Mouse (Mus musculus): ENCODE measurements at regions not wholly inside any gene's neighbourhood (a gene's known extent, or its start where the extent isn't known, plus 50 kb on each side); places are given as distances from the start of the nearest gene placed in this dataset.
A peak's percentile ranks its signal among the peaks of the same experiment; 100 is the strongest.

DNA sequence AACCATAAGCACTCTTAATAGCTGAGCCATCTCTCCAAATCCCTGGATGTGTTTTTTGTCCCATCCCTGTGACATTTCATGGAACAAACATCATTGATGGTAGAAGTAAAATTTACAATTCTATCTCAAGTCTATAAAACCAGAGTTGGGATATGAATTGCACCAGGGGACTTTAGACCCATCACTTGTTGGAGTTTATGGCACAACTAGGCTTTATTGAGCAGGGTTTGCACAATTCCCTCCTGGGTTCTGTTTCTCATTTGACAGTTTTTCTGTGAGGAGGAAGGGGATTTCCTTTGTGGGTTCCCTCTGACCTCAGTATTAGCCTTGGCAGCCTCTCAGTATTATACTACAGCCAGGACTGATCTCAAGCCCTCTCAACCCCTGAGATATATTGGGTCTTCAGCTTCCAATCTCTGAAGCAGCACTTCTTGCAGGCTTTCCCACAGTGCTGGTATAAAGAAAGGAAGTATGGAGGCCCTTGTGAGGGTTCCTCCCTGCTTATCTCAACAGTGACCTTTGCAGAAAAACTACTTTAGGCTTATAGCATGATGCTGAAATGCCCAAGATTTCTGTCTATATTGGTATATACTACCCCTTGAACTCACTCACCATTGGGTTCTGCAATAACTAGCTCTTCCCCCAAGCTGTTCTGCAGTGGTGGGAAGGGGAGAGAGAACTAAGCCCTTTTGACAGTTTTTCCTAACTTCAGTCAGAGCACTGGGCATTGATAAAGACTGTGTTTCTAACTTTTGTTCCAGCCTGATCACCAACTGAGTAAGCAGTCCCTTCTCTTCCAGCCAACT, 582.4 kb downstream of the 1190002N15Rik start:
- DNase-seq (ENCODE audit: low spot score): no peak

DNA sequence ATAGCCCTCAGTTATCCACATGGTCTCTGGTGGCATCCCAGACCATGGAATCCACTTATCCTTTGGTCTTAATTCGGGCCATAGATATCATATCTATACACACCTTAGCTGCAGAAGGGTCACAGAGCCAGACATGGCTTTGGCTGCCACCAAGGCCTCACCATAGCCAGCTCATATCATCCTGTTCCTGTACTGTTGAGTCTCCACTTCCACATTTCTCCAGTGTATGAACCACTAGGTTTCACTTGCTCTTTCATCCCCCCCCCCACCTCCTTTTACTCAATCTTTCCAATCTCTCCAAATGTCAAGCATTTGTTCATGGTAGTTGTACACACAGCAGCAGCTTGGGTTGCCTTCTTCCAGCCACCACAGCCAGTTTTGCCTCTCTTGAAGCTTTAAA, 589.2 kb downstream of the 1190002N15Rik start:
- DNase-seq (ENCODE audit: low spot score): no peak

DNA sequence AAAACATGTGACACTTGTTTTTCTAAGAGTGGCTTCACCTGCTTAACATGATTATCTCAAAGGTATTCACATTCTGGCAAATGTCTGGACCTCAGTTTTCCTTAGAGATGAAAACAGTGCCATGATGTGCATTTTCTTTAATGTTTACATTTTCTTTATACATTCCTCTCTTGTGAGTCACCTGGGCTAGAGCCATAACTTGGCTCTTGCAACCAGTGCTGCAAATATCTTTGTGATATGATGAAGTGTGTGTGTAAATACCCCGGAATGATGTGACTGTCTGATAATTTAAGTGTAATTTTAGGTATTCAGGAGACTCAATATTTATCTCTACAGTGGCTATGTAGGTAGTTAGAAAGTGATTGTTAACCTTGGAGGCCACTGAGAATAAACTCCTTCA, 590.8 kb downstream of the 1190002N15Rik start:
- no peak for DNase-seq (ENCODE audit: low spot score)

DNA sequence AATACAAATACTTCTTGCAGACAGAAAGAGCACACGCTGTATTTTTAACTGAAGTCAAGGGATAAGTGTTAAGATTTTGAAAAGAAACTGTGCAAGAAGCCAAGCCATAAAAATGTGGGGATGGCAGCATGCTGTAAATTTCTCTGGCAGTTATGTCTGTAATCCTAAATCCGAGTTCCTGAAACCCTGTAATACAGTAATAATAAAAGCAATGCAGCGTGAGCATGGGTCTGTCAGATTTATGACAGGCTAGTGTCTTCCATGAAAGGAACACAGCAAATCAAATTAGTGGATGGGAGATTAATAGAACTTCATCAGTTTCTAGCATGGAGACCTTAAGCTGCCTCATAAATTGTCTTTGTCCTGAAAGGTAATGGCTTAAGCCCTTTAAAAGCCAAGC, 597.7 kb downstream of the 1190002N15Rik start:
- no peak for DNase-seq (ENCODE audit: low spot score)

DNA sequence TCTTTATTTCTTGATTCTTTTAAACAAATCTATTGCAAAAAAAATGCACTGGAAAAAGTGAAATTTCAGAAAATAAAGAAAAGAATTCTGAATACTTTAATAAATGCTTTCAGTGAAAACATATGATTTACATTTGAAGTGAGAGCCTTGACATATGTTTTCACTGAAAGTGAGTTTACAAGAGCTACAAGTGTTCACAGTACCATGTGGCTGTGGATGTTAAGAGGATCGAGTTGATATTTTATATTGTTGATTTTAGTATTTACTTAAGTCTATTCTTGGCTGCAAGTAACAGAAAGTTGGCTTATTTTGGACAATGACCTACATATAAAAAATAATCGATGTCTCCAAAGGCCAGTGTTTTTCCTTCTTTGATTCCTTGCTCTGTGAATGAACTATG, 607.2 kb downstream of the 1190002N15Rik start:
- DNase-seq (ENCODE audit: low spot score): no peak

DNA sequence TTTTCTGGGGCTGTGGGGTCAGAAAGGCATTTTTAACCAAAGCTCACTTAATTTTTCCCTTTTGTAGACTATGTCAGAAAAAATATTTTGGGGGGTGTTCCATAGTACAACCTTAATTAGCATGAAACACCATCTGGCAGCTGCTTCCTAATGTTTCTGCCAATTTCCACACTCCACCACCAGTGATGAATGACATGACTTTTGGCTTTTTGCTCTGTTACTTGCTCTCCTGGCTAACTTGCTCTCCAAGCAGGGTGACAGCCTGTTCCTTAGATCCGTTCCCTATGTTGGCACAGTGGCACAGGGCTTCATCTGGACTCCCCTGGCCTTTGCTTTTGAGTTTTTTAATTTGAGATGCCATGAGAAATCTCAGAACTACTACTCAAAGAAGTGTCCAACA, 648.6 kb downstream of the 1190002N15Rik start:
- DNase-seq (ENCODE audit: low spot score): no peak

DNA sequence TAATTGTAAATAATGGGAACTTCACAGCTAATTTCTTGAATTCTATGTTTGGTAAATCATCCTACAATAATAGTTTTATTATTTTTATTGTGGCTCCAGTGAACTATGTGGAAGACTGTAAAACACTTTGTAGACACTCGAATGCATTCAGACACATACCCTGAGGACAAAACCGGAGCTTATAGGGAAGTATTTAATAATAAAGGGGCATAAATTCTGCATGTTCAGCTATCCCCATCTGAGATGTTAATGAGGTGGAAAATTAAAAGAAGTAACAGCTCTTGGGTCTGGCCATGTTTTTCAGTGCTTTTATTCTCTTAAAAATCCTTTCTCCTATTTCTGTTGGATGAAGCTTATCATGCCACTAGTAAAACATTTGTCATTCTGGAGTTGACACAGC, 657.8 kb downstream of the 1190002N15Rik start:
- DNase-seq (ENCODE audit: low spot score): peak; percentile 5

DNA sequence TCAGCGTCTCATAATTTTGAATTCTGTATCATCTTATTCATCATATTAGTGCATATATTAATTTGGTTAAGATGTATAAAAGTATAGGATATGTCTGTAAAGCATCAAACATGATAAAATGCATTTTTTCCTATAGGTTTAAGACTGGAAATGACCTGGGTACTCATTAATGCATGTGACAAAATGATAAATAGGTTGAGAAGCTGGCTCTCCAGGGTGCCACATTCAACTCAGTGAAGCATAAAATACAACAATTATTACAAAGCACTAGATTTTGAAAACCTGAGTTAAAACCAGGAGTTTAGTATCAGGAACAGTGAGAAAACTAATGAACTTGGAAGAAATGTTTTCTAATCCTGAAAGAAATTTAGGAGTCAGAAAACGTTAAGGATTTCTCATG, 658.3 kb downstream of the 1190002N15Rik start:
- peak; percentile 45 for DNase-seq (ENCODE audit: low spot score)

DNA sequence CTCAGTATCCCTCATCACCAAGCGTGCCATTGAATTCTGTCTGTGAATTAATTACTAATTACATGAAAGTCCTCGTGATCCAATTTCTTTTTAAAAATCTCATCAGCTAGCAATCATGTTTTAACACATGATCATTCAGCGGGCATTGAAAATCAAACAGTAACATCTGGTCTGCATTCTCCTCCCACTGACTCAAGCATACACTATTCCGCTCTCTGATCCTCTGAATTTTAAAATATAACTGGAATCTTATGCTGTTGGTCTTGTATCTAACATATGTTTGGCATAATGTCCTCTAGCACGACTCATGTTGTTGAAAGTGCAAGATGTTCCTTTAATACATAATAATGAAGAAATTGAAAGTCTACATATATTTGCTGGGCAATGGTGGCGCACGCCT, 667.1 kb downstream of the 1190002N15Rik start:
- DNase-seq (ENCODE audit: low spot score): no peak

DNA sequence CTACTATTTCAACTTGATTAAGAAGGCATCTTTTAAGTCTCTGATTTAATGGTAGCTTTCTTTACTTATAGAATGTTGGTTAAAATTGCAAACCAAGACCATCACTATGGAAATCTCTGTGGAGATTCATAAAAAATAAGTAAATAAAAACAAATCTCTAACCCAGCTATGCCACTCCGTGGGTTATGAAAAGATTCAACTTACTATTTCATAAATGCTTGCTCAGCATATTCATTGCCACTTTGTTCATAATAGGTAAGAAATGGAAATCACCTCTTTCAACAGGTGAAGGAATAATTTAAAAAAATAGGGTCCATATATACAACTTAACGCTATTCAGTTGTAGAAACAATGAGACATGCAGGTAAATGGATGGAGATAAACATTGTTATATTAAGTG, 679.9 kb downstream of the 1190002N15Rik start:
- DNase-seq (ENCODE audit: low spot score): no peak

DNA sequence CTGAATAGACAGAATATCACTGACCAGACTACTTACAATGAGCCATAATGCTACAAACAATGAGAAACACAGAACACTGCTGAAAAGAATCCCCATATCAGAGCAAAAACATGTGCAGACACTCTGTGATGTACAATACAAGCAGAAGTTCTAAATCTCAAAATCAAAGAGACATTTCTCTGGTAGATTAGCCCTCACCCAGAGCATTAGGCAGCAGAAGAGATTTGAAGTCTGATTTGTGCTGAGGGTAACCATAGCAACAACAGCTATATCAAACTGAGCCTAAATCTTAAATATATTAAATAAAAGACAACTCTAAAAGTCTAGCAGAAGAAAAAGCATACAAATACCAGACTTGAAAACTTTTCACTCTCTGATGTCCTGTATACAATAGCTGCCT, 691.5 kb downstream of the 1190002N15Rik start:
- DNase-seq (ENCODE audit: low spot score): no peak

DNA sequence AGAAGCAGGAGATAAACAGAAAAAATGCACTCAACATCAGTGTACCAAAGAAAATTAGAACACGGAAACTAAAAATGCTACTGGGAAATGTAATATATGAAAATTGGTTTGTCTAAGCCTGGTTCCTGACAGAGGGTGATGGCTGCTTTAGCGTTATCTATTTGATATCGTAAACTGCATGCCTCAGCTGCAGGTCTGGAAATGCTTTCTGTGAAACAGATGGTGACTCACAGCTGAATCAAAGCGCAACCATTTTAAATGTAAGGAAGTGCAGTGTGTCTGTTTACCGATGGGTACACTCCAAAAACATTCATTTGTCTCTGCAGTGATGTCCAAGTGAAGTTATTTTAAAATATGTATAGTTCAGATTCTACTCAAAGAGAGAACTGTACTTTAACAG, 694.0 kb downstream of the 1190002N15Rik start:
- no peak for DNase-seq (ENCODE audit: low spot score)
